Mouse (Mus musculus): ENCODE data around the gene Scel.

DNA sequence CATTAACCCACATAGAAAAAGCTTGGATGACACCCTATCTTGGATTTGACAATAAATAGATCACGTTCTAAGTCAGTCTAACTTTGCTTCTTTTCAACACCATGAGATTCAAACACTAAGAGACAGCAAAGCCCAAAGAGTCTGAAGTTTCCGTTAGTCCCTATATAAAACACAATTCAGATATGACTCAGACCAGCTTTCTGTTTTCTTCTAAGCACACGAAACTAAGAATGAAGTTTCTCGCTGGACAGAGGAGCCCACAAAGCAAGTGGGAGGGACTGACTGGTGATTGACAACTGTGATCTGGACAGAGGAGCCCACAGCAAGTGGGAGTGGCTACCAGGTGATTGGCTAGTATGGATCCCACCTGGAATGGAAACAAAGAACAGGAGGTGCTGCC is 106.6 kb downstream of the Scel start:
- TF ChIP-seq CTCF (IDR thresholded peaks at IDR 0.05; ENCODE audit: insufficient read depth, low read length) (no peak), POLR2A (IDR thresholded peaks at IDR 0.05; ENCODE audit: borderline replicate concordance, extremely low read depth, low read depth, low read length) (no peak)
